Mouse (Mus musculus) kidney, postnatal 14 days (tissue): ENCODE measurements at regions not wholly inside any gene's neighbourhood (a gene's known extent, or its start where the extent isn't known, plus 50 kb on each side); places are given as distances from the start of the nearest gene placed in this dataset.

Experiments
- DNase-seq: peaks from one replicate; pipeline ENCODE4 v3.0.0; 2022; ENCODE audit warnings: mixed read lengths

- DNase-seq, result no peak
Measured at GRCm38 (mm10) chr9:50002695-50003094, 204.0 kb upstream of the Ncam1 start.

GRCm38 (mm10) chr9:50000497-50001404 is 202.0 kb upstream of the Ncam1 start:
- peak; percentile 74 for DNase-seq

GRCm38 (mm10) chr9:49999970-50000369 is 201.2 kb upstream of the Ncam1 start:
- peak; percentile 79 for DNase-seq

DNA sequence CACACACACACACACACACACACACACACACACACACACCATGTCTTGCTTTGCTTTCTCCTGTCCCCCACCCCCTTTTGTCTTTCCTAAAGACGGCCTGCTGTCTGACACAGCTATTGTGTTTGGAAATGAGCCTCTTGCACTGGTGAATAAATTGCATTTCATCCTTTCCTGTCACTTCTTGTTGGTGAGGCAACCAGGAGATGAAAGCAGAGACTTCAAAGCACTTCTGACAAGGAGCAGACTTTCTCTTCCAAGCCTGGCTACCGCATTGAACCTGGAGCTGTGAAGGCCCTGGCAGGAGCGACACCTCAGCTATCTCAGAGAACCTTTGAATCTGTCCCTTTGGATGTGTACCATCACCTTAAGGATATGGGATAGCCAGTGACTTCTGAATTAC is 199.4 kb upstream of the Ncam1 start:
- DNase-seq, result no peak

DNA sequence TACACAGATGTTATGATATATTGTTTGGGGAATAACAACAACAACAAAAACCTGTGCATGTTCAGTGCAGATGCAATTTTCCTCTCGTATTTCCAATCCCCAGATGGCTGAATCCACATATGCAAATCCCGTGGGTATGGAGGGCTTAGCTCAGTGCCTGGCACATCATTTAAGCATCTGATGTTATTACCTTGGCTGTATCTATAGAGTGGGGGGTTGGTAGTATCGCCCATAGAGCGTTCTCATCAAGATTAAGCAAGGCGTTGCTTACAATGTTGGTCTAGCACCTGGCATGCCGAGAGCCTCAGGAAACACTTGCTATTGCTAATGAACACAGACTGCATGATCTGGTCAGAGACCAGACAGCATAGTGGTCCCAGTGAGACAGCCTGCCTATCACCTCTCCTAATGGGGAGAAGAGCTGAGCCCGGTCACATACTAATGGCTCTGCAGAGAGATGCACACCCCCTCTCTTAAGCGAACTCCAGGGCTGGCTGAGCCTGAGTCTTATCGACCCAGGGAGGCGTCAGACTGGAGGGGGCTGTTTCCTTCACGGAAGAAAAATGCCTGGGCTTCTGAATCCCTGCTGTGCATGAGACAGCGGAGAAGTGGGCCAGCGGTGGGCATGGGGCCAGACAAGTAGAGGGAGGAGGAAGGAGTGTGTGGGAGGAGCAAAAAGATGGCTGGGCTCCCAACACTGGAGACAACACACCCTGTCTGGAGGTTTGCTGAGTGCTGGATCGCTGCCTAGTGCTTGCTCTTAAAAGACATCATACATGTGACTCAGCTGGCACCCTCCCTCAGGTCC is 190.9 kb upstream of the Ncam1 start:
- peak; percentile 92 for DNase-seq

DNA sequence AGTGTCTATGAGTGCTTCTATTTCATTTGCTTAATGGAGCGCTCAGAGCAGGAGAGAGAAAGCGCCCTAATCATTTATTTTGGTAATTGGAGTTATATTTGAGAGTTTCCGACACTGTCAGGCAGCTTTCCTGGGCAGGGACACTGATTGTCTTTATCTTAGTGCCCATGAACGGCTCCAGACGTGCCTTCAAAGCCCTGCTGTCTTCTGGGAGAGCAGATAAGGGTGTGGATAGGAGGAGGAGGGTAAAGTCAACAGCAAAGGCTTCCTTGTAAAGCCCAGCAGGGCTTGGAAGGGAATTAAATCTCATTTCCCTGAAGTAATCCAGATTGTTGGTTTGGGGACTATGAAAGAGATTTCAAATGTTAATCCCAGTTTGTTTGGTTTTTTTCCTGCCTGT is 189.3 kb upstream of the Ncam1 start:
- no peak for DNase-seq

DNA sequence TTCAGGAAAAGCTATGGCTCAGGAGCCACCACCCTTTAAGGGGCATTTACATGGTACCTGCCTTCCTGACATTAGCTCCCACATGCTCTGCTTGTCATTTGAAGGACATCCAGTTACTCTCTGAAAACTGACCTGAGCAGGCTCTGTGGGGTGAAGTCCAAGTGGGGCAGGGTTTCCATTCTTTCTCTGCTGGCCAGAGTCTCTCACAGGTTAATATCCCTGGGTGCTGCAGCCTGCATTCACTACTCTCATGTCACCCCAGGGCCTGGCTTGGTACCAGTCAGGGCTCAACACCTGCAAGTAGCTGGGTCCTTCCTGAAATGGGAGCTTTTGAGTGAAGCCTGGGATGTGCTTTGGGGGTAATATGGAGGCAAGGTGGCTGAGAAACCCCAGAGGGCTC is 188.8 kb upstream of the Ncam1 start:
- DNase-seq, result peak; percentile 46

GRCm38 (mm10) chr9:49980344-49981207 is 181.9 kb upstream of the Ncam1 start:
- DNase-seq, result peak; percentile 79

GRCm38 (mm10) chr9:49975938-49976671 is 177.4 kb upstream of the Ncam1 start:
- DNase-seq, result peak; percentile 83

DNA sequence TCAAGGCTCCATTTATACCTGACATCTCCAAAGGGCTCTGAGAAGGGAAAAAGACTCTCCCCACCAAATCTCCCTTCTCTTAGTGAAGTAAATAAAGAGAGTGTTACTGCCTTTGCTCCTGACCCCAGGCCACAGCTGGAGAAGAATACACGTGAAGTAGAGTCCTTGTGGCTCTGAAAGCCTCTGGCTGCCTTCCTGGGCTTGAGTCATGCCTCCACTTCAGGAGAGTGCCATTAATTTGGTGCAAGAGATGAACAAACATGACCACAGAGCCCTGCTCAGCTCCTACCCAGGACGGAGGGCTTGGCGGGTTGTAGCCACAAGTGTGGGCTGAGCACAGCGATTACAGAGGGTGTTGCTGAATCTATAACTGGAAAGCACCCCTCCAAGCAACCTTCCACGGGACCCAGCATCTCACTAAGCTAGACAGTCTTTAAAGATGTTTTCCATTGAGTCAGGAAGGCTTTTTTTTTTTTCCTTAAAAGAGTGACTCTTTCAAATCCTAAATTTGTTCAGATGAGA is 175.3 kb upstream of the Ncam1 start:
- DNase-seq, result no peak

DNA sequence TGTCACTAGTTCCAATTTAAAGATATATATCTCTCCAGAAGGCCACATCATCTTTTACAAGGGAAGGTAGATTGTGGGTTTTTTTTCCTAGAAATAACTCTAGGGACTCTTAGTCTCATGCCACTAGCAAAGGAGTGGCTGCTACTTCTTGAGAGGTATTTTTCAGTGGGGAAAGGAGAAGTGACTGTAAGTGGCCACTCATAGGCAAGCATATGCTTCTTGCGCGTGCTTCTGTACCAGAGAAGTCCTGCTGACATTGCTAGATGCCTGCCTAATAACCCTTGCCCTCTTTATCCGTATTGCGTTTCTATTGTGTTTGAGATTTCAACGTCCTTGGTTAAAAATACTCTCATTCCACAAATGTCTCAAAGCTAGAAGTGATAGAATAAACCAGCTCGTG is 170.7 kb upstream of the Ncam1 start:
- no peak for DNase-seq

DNA sequence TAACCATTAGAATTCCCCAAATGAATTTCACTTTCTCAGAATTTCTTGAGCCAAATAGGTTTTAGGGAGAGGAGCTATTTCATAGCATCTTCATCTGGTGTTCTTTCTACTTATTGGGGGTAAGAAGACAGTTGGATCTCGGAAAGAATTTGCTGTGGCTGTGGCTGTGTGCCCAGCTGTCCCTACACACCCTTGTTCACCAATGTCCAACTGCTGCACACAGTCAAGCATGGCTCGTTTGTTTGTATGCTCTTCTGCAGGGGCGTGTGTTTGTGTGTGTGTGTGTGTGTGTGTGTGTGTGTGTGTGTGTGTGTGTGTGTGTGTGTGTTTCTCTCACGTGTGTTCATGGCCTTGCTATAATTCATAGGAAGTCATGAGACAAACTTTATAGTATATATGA is 165.9 kb upstream of the Ncam1 start:
- DNase-seq, result no peak

DNA sequence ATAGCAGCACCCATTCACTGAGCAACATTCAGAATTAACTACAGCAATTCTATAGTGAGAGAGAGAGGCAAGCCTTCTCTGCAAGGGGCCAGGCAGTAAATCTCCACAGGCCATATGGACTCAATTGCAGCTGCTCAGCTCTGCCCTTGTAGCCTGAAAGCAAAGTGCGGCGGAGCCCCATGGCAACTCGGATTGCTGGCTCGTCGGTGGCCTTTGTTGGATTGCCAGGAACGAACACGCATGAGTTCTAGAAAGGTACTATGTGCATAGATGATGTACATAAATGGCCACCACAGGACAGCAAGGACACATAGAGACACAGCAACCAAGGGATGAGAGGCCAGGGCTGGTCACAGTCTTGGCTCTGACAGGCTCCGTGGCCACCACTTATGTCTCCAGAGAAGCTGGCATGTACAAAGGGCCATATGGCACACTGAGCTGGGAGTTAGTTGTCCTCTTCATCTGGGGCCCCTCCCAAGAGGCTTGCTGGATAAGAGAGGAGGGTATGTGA is 163.9 kb upstream of the Ncam1 start:
- no peak for DNase-seq

DNA sequence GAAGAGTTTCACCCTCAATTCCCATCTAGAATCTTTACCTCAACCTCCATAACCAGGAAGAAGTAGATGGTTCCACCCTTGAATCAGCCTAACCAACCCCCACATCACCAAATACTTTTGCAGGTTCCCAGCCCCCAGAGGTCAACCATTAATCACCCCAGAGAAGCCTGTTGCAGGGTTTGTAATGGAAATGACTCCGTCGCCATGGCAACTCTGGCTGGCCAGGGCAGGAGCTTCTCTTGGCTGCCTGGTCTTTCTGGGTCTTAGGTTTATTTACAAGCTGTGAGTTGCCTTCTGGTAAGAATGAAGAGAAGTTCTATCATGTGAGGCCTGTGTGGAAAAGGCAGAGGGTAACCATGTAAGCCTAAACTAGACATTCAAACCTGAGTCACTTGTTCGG is 163.2 kb upstream of the Ncam1 start:
- DNase-seq, result peak; percentile 28

DNA sequence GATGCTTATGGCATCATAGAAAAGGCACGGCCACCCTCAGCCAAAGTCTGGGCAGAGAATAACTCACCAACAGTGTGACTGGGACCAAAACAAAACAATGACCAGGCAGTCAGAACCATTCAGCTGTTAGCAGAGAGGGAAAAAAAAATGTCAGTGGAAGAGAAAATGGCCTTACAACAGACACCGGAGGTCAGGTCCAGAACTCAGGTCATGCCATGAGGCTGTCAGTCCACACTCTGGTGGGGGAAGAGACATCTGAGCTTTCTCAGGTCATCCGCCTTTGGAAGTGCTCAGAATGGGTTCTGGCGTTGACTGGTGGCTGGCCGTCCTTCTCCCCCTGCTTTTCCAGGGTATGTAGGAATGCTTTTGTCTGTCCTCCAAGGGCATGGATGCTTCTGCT is 162.6 kb upstream of the Ncam1 start:
- DNase-seq, result no peak

DNA sequence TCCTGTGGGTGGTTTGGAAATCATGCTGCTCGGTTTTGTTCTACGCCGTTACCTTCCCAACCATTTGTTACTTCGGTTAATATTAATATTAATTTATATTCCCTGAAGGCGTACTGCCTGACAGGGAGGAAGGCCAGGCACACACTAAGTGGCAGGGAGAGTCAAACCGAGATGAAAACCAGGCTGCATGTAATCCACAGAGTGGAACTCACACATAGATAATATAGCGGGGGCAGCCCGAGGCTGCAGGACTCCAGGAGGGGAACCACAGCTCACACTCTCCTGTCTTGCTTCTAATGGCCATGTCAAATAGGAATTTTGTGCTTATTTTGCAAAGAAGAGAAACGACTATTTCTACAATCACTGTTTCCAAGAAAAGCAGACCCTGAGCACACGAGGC is 161.3 kb upstream of the Ncam1 start:
- DNase-seq, result no peak

GRCm38 (mm10) chr9:49958890-49959289 is 160.2 kb upstream of the Ncam1 start:
- DNase-seq, result no peak

GRCm38 (mm10) chr9:49954601-49955000 is 155.9 kb upstream of the Ncam1 start:
- no peak for DNase-seq

DNA sequence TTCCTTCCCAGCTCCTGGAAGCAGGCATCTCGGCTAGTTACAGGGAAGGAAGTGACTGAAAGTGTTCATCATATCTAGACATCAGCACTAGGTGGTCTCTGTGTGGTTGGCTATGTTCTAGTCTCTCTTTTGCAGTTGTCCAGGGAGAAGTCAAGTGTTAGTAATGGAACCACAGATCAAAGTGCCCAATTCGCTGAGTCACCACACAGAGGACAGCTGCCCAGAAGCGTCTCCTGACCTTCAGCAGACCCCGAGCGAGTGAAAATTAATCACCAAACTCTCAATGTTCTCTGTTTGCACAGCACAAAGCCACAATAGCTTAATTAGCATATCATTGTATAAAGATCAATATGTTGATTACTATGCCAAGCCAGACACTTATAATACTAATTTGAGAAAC is 151.6 kb upstream of the Ncam1 start:
- DNase-seq, result no peak

- DNase-seq, result no peak
Measured at GRCm38 (mm10) chr9:49948546-49948945, 149.8 kb upstream of the Ncam1 start.

DNA sequence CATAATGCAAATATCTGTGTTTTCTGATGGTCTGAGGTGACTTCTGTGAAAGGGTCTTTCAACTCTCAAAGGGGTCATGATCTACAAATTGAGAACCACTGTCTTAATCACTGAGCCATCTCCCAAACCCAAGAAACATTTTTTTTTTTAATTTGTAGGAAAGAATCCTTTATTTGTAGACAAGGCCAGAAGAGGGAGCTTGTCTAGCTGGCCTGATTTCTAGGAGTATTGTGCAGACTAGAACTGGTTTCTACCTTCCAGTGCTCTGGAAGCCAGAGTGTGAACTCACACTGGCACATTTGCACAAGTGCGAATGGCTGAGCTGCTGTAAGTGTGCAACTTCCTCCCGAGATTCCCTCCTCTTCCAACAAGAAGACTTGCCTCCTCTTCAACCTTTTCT is 148.1 kb upstream of the Ncam1 start:
- DNase-seq, result no peak
